Mouse (Mus musculus): ENCODE results near the gene Begain. TPM values are rescaled to one million over a fixed set of nuclear protein-coding genes. Genes with fewer than 3 reads are reported as not detected.

The Begain gene
- total RNA-seq, 2 experiments from 2014 or later, result 6.9 to 9.9 TPM

Other genes with a start within 250 kb of the Begain start
- 1 to 10 TPM; 8.4 to 9.0 TPM for gene Slc25a29, start 232.3 kb downstream of the Begain start, total RNA-seq (2021)
- gene Slc25a47, start 232.2 kb downstream of the Begain start, total RNA-seq (2021), result 100 to 1,000 TPM in 1 of 2 experiments, 10 to 100 TPM in 1; 49.1 to 181 TPM
- gene Wdr25, start 174.6 kb downstream of the Begain start, total RNA-seq (2021), result 1 to 10 TPM; 6.6 to 7.1 TPM
- 10 to 100 TPM; 48.8 to 51.5 TPM for gene Wars, start 174.0 kb downstream of the Begain start, total RNA-seq (2021)

Measured in adrenal gland, postnatal 10 days (tissue).